Mouse (Mus musculus): ENCODE data around the gene Rd3. TPM values are rescaled to one million over a fixed set of nuclear protein-coding genes. Genes with fewer than 3 reads are reported as not detected.

Gene Rd3
- polyA plus RNA-seq, 1 experiment = 0.06 TPM

- peak; percentile 73 for DNase-seq (ENCODE audit: low spot score)
Observed at GRCm38 (mm10) chr1:191963948-191964772, 13.0 kb upstream of the Rd3 start.

GRCm38 (mm10) chr1:191964773-191965481, 12.2 kb upstream of the Rd3 start:
- no peak for DNase-seq (ENCODE audit: low spot score)

GRCm38 (mm10) chr1:191969939-191970338, 7.2 kb upstream of the Rd3 start:
- DNase-seq (ENCODE audit: low spot score) = no peak

GRCm38 (mm10) chr1:191974509-191975405, 2.4 kb upstream of the Rd3 start:
- no peak for DNase-seq (ENCODE audit: low spot score)

- no peak for DNase-seq (ENCODE audit: low spot score)
Observed at GRCm38 (mm10) chr1:191981426-191982102, 4.4 kb downstream of the Rd3 start.

GRCm38 (mm10) chr1:191986674-191987480, 9.7 kb downstream of the Rd3 start:
- no peak for DNase-seq (ENCODE audit: low spot score)

- no peak for DNase-seq (ENCODE audit: low spot score)
Observed at GRCm38 (mm10) chr1:191987481-191987769, 10.3 kb downstream of the Rd3 start.

- DNase-seq (ENCODE audit: low spot score) = no peak
Observed at GRCm38 (mm10) chr1:191988646-191989045, 11.5 kb downstream of the Rd3 start.

GRCm38 (mm10) chr1:191989060-191989459, 11.9 kb downstream of the Rd3 start:
- no peak for DNase-seq (ENCODE audit: low spot score)

- peak; percentile 81 for DNase-seq (ENCODE audit: low spot score)
Observed at GRCm38 (mm10) chr1:191989994-191990393, 12.8 kb downstream of the Rd3 start.

- DNase-seq (ENCODE audit: low spot score) = no peak
Observed at GRCm38 (mm10) chr1:191992040-191992780, 15.0 kb downstream of the Rd3 start.

- DNase-seq (ENCODE audit: low spot score) = no peak
Observed at GRCm38 (mm10) chr1:191994476-191994875, 17.3 kb downstream of the Rd3 start.

- DNase-seq (ENCODE audit: low spot score) = no peak
Observed at GRCm38 (mm10) chr1:191995488-191995887, 18.3 kb downstream of the Rd3 start.

GRCm38 (mm10) chr1:191995916-191996315, 18.7 kb downstream of the Rd3 start:
- DNase-seq (ENCODE audit: low spot score) = no peak

GRCm38 (mm10) chr1:191996621-191997185, 19.5 kb downstream of the Rd3 start:
- no peak for DNase-seq (ENCODE audit: low spot score)

- DNase-seq (ENCODE audit: low spot score) = no peak
Observed at GRCm38 (mm10) chr1:191999022-191999421, 21.9 kb downstream of the Rd3 start.
